Mouse (Mus musculus): ENCODE measurements at regions not wholly inside any gene's neighbourhood (a gene's known extent, or its start where the extent isn't known, plus 50 kb on each side); places are given as distances from the start of the nearest gene placed in this dataset.

DNA sequence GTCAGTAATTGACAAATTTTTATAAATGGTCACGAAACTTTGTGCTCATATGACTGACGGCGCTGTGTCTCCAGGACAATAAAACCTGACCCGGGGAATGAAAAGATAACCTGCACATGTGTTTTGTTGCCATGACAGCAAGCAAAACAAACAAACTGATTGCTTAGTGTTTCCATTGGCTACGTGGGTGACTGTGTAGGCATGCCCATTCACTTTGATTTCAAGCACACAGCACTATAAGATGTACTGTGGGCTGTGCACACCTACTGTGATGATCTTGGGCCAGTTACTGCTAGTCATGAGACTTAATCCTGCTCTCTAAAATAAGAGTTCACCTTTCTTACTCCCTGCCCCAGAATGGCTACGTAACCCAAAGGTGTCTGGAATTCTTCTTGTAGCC lies 225.4 kb downstream of the Rnf144b start:
- Histone ChIP-seq H3K4me1 (replicated peaks) (no peaks in the 10 kb centered on the region), H3K9me3 (replicated peaks) (no peaks in the 10 kb centered on the region), H3K27me3 (no peaks in the 10 kb centered on the region), H3K4me2 (no peak overlapping the region), H3K4me3 (replicated peaks) (no peak overlapping the region), H3K27ac (replicated peaks) (no peak overlapping the region), H3K9ac (no peak overlapping the region), H3K36me3 (replicated peaks) (no peaks in the 10 kb centered on the region)
- ATAC-seq (ENCODE audit: insufficient read depth): no peak
- 51% methylated on average over 6 of the region's 6 CpGs for WGBS (ENCODE audit: insufficient replicate concordance)

DNA sequence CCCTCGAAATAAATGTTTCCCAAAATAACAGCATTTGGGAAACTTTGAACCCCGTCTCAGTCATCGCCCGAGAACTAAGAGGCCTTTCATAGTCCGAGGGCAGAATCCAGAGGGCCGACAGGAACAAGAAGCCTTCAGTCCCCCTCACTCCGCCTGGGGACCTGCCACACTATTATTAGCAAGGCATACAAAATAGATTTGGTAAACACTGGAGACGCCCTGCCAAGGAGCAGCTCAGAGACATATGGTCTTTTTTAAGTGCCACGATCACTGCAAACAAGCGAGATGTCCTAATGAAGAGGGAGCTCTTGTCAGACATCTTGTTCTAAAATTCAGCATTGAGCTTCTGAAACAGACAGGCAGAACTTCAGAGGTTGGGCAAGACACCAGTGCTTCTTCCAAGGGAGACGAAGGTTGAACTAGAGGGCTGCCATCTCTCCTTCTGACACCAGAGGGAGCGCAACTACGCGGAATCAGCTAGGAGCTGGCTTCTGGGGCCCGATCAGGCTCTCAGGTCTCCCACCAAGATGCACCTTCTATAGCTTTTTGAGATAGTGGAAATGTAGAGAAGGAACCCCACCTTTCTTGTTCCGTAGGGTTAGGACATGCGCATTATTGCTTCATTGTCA lies 226.2 kb downstream of the Rnf144b start:
- ATAC-seq (ENCODE audit: insufficient read depth): no peak
- Histone ChIP-seq H3K4me3 (replicated peaks) (no peak overlapping the region), H3K36me3 (replicated peaks) (no peaks in the 10 kb centered on the region), H3K4me1 (replicated peaks) (no peaks in the 10 kb centered on the region), H3K27ac (replicated peaks) (no peak overlapping the region), H3K27me3 (no peaks in the 10 kb centered on the region), H3K9ac (no peak overlapping the region), H3K4me2 (no peak overlapping the region), H3K9me3 (replicated peaks) (no peaks in the 10 kb centered on the region)
- WGBS (ENCODE audit: insufficient replicate concordance): 37% methylated on average over 17 of the region's 17 CpGs

DNA sequence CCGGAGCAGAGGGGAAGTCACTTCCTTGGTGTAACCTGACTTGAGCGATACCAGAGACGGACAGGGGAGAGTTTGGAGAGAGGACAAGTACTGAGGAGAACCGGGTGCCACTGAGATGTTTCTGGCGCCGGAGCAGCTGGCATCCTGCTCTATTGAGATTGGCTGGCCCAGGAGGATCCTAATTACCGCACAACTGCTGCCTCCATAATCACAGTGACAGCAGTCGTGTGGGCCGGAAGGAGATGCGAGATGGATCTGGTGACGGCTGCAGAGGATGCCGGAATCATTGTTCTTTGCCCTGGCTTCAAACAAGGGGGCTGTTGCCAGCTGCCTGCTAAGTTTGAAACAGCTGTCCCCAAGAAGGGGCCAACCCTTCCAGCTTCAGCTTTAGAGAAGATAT lies 232.0 kb downstream of the Rnf144b start:
- Histone ChIP-seq H3K4me2 (no peak overlapping the region), H3K9me3 (replicated peaks) (no peaks in the 10 kb centered on the region), H3K27me3 (no peaks in the 10 kb centered on the region), H3K9ac (no peak overlapping the region), H3K36me3 (replicated peaks) (no peaks in the 10 kb centered on the region), H3K4me1 (replicated peaks) (no peaks in the 10 kb centered on the region), H3K4me3 (replicated peaks) (no peak overlapping the region), H3K27ac (replicated peaks) (no peak overlapping the region)
- ATAC-seq (ENCODE audit: insufficient read depth): no peak
- WGBS (ENCODE audit: insufficient replicate concordance): 74% methylated on average over 12 of the region's 12 CpGs

DNA sequence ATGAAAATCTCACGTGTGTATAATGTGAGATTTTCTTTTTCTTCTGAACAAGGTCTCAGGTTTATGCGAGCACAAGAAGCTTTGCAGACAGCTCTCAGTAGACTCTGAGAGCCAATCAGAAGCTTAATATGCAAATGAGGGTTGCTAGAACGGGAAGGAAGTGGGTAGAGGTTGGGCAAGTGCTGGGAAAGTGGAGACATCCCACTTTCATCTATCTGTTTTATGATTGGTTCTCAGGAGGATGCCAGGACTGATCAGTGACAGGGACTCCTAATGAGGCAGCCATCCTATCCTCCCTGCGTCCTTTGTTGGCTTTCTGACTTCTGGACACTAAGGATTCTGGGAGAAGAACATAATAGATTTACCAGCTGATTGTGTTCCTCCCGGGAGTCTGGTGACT lies 232.7 kb downstream of the Rnf144b start:
- H3K27me3 ChIP-seq: no peaks in the 10 kb centered on the region
- ATAC-seq (ENCODE audit: insufficient read depth): no peak
- no peak overlapping the region for H3K4me3 ChIP-seq (replicated peaks)
- 37% methylated on average over 5 of the region's 5 CpGs for WGBS (ENCODE audit: insufficient replicate concordance)
- no peaks in the 10 kb centered on the region for H3K4me1 ChIP-seq (replicated peaks)
- H3K4me2 ChIP-seq: no peak overlapping the region
- H3K9ac ChIP-seq: no peak overlapping the region
- no peaks in the 10 kb centered on the region for H3K36me3 ChIP-seq (replicated peaks)
- H3K27ac ChIP-seq (replicated peaks): no peak overlapping the region
- H3K9me3 ChIP-seq (replicated peaks): no peaks in the 10 kb centered on the region

DNA sequence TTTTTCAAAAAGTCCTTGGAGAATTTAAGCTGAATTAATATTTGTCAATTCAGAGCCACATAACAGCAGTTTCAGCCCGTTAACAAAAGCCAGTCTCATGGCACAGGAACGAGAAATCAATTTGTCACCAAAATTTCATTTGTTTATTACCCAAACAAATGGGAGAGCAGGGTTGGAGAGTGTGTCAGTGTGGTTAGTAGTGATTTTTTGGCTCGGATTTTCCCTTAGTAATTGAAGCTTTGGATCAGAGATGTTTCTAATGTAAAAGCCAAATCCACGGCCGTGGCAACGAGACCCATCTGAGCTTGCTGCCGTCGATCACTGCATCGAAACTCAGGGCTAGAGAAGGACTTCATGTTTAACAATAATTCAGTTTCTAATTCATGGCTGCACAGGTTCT lies 236.5 kb downstream of the Rnf144b start:
- 59% methylated on average over 9 of the region's 9 CpGs for WGBS (ENCODE audit: insufficient replicate concordance)
- no peak overlapping the region for H3K4me3 ChIP-seq (replicated peaks)
- H3K9me3 ChIP-seq (replicated peaks): no peaks in the 10 kb centered on the region
- no peak for ATAC-seq (ENCODE audit: insufficient read depth)
- no peak overlapping the region for H3K4me2 ChIP-seq
- H3K36me3 ChIP-seq (replicated peaks): no peaks in the 10 kb centered on the region
- no peaks in the 10 kb centered on the region for H3K4me1 ChIP-seq (replicated peaks)
- H3K27ac ChIP-seq (replicated peaks): no peak overlapping the region
- H3K27me3 ChIP-seq: no peaks in the 10 kb centered on the region
- no peak overlapping the region for H3K9ac ChIP-seq

DNA sequence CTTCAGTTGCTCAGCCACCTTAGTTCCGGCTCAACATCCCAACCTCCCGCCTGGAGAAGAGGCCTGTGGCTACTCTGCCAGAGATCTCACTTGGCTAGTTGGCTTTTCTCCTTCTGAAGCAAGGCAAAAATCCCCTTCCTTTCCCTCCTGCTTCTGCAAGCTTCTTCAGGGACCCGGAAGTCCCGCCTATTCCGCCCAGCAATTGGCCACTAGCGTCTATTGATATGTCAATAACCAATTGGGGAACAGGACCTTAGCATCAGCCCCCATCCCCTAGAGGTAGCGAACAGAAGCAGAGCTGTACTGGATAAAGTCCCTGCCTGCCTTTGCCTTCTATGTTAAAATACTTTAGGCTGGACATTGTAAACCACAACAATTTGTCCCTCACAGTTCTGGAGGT lies 243.3 kb downstream of the Rnf144b start:
- WGBS (ENCODE audit: insufficient replicate concordance): 61% methylated on average over 7 of the region's 7 CpGs
- Histone ChIP-seq H3K9ac (no peak overlapping the region), H3K4me1 (replicated peaks) (no peaks in the 10 kb centered on the region), H3K27me3 (no peaks in the 10 kb centered on the region), H3K9me3 (replicated peaks) (no peaks in the 10 kb centered on the region), H3K27ac (replicated peaks) (no peak overlapping the region), H3K4me3 (replicated peaks) (no peak overlapping the region), H3K36me3 (replicated peaks) (no peaks in the 10 kb centered on the region), H3K4me2 (no peak overlapping the region)
- no peak for ATAC-seq (ENCODE audit: insufficient read depth)

DNA sequence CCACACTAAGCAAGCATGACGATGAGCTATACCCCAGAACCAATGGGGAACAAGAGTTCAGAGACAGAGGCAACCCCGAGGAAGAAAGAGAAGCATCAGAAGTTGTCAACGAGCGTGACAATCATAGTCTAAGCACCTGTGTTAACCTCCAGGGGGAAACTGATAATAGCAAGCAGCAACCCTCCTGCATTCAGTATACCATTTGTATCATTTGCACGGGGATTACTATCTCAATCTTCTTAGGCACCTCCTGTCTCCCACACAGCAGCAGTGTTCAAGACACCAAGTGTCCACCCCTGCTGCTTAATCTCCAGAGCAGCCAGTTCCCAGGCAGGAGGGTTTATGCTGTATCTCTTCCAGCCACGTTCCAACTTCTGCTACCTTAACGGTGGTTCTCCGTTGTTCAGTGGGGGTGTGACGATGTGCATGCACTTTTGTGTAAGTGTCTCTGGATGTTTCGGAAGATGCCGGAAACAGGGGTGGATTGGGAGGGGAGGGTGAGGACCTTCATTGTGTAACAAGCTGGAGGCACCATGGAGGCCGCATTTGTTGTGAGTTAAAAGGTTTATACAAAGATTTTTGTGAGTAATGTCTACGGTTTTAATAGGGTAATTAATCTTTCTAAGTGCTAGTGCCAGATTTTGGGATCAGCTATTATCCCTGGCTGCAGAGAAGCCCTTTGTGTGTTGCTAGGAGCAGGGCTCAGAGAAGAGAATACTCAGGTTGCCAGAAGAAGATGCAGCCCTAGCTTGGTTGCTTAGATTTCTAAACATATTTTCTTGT lies 245.8 kb downstream of the Rnf144b start:
- H3K9me3 ChIP-seq (replicated peaks): no peaks in the 10 kb centered on the region
- H3K9ac ChIP-seq: no peak overlapping the region
- H3K36me3 ChIP-seq (replicated peaks): no peaks in the 10 kb centered on the region
- H3K27me3 ChIP-seq: no peaks in the 10 kb centered on the region
- no peak for ATAC-seq (ENCODE audit: insufficient read depth)
- no peak overlapping the region for H3K27ac ChIP-seq (replicated peaks)
- WGBS (ENCODE audit: insufficient replicate concordance): 61% methylated on average over 13 of the region's 13 CpGs
- H3K4me3 ChIP-seq (replicated peaks): no peak overlapping the region
- no peaks in the 10 kb centered on the region for H3K4me1 ChIP-seq (replicated peaks)
- no peak overlapping the region for H3K4me2 ChIP-seq

DNA sequence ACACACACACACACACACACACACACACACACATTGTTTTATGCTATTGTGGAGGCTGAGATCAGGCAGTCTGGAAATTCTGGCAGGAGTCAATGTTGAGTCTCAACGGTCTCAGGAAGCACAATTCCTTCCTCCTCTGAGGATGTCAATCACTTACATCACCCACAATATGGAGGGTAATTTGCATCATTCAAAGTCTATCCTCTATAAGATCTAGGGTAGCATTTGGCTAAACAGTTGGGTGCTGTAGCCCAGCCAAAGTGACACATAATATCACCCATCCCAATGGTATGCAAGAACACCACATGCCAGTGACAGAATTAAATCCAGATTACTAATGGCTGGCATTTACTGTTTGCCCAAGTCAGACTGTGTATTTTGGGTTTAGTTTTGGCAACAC lies 252.1 kb downstream of the Rnf144b start:
- Histone ChIP-seq H3K27me3 (no peaks in the 10 kb centered on the region), H3K4me3 (replicated peaks) (no peak overlapping the region), H3K9ac (no peak overlapping the region), H3K36me3 (replicated peaks) (no peaks in the 10 kb centered on the region), H3K4me1 (replicated peaks) (no peaks in the 10 kb centered on the region), H3K27ac (replicated peaks) (no peak overlapping the region), H3K4me2 (no peak overlapping the region), H3K9me3 (replicated peaks) (no peaks in the 10 kb centered on the region)
- WGBS (ENCODE audit: insufficient replicate concordance): 39% methylated on average over 1 of the region's 1 CpGs
- ATAC-seq (ENCODE audit: insufficient read depth): no peak

DNA sequence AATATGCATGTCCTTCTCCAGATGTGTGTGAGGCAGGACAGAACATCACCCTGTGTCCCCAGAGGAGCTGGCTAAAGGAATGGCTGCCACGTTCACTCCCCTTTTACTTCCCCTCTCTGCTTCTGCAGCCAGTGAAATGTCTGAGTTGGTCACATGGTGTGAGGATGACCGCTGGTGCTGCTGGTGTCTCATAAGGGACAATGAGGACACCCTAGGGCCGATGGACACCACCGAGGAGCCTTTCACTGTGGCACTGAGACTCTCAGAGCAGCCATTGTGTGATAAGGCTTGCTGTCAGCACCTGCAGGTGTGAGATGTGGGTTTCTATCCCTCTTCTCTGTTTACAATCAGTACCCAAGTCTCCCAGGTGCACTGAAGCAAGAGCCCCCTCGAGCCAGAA lies 268.6 kb downstream of the Rnf144b start:
- Histone ChIP-seq H3K9me3 (replicated peaks) (no peaks in the 10 kb centered on the region), H3K4me2 (no peak overlapping the region), H3K9ac (no peak overlapping the region), H3K4me1 (replicated peaks) (no peaks in the 10 kb centered on the region), H3K27ac (replicated peaks) (no peak overlapping the region), H3K4me3 (replicated peaks) (no peak overlapping the region), H3K36me3 (replicated peaks) (no peaks in the 10 kb centered on the region), H3K27me3 (no peaks in the 10 kb centered on the region)
- WGBS (ENCODE audit: insufficient replicate concordance): 31% methylated on average over 5 of the region's 5 CpGs
- no peak for ATAC-seq (ENCODE audit: insufficient read depth)

DNA sequence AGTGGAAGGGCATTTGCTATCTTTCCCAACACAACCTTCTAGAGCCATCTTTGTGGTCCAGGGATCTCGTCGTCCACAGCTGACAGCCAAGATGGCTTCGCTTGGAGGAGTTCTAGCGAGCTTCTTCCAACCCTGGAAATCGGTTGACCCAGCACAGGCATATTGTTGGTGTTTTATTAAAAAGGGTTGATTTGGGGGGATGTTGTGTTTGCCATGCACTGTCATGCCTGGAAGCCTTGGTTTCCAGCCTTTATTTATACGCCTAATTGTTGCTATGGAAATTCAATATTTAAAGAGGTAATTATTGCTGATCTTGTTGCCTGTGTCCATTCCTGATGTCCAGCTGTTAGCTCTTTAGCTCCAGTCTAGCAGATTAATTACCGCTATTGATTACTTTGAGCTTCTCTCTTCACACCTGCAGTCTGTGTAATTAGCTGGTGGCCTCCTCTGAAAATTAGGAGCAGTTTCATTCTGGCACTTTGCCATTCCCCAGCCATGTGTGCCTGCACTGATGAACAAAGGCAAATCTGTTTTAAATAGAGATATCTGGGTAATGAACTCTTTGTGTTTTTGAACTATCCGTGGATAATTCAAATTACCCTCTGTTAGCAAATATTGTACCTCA lies 275.4 kb downstream of the Rnf144b start:
- no peaks in the 10 kb centered on the region for H3K9me3 ChIP-seq (replicated peaks)
- H3K9ac ChIP-seq: no peak overlapping the region
- H3K4me2 ChIP-seq: no peak overlapping the region
- H3K27ac ChIP-seq (replicated peaks): no peak overlapping the region
- H3K4me1 ChIP-seq (replicated peaks): no peaks in the 10 kb centered on the region
- no peak for ATAC-seq (ENCODE audit: insufficient read depth)
- 72% methylated on average over 8 of the region's 8 CpGs for WGBS (ENCODE audit: insufficient replicate concordance)
- H3K36me3 ChIP-seq (replicated peaks): no peaks in the 10 kb centered on the region
- no peaks in the 10 kb centered on the region for H3K27me3 ChIP-seq
- H3K4me3 ChIP-seq (replicated peaks): no peak overlapping the region

DNA sequence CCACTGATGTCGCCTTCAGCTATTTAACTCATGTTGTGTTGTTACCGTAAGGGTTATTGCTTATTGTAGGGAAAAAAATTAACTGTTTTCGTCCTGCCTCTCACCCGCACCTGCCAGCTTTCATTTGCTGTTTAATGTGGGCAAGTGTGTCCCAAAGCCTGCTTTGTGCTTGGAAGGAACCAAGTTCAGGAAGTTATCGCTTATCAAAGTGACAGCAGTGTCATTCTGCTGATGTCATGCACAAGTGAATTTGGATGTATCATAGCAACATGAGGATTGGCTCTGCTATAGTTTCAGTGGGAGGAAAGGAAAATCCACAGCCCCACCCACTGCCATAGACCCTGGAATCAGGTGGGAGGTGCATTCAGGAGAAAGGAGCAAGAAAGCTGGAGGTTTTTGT lies 276.5 kb downstream of the Rnf144b start:
- no peak overlapping the region for H3K4me3 ChIP-seq (replicated peaks)
- no peak overlapping the region for H3K9ac ChIP-seq
- no peaks in the 10 kb centered on the region for H3K27me3 ChIP-seq
- H3K4me2 ChIP-seq: no peak overlapping the region
- no peaks in the 10 kb centered on the region for H3K4me1 ChIP-seq (replicated peaks)
- no peaks in the 10 kb centered on the region for H3K9me3 ChIP-seq (replicated peaks)
- no peak for ATAC-seq (ENCODE audit: insufficient read depth)
- no peak overlapping the region for H3K27ac ChIP-seq (replicated peaks)
- WGBS (ENCODE audit: insufficient replicate concordance): 60% methylated on average over 5 of the region's 5 CpGs
- H3K36me3 ChIP-seq (replicated peaks): no peaks in the 10 kb centered on the region

Measured in liver, embryonic 15.5 days (tissue).